Mouse (Mus musculus): Measurements from ENCODE around the gene Pik3c2g. TPM values are rescaled to one million over a fixed set of nuclear protein-coding genes. Genes with fewer than 3 reads are reported as not detected.

Gene Pik3c2g
- polyA plus RNA-seq, 1 experiment from 2014 or later, result 1.2 TPM

DNA sequence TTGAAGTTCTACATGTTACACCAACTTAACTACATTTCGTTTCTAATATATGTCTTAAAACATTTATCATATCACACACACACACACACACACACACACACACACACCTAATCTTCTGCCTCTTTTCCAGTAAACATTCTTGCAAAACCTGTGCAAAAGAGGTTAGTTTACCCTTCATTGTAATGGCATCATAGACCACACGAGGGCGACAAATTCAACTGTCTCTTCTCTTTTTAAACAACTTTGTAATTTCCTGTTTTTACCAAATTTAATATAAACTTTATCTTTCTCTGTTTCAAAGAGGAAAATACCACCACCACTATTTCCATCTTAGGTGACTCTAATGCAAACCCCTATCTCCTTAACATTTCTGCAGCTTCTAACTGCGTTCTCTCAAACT is 68.4 kb downstream of the Pik3c2g start:
- H3K36me3 ChIP-seq (ENCODE audit: control insufficient read depth, insufficient read depth, low read length), result no peaks in the 10 kb centered on the region
- no peaks in the 10 kb centered on the region for H3K27me3 ChIP-seq (ENCODE audit: control insufficient read depth, insufficient read depth, low read length)
- H3K27ac ChIP-seq (ENCODE audit: low read depth, low read length), result no peak overlapping the region
- no peak overlapping the region for H3K4me2 ChIP-seq
- H3K4me3 ChIP-seq (ENCODE audit: low read depth, low read length), result no peak overlapping the region
- no peaks in the 10 kb centered on the region for H3K4me1 ChIP-seq (ENCODE audit: control insufficient read depth, insufficient read depth, low read length)
- ATAC-seq (replicated peaks; ENCODE audit: insufficient number of reproducible peaks, low FRiP score, low TSS enrichment), result no peak
- H3K9ac ChIP-seq (ENCODE audit: low read depth, low read length), result no peak overlapping the region
- H3K9me3 ChIP-seq (replicated peaks; ENCODE audit: control insufficient read depth, low read length), result no peaks in the 10 kb centered on the region; the same call in 1 of the 2 replicates
- WGBS (ENCODE audit: insufficient replicate concordance), result 29% methylated on average over 4 of the region's 4 CpGs

GRCm38 (mm10) chr6:139662462-139662861 is 75.4 kb downstream of the Pik3c2g start:
- WGBS (ENCODE audit: insufficient replicate concordance), result 57% methylated on average over 1 of the region's 1 CpGs
- no peak overlapping the region for H3K4me3 ChIP-seq (ENCODE audit: low read depth, low read length)
- no peaks in the 10 kb centered on the region for H3K4me1 ChIP-seq (ENCODE audit: control insufficient read depth, insufficient read depth, low read length)
- H3K9ac ChIP-seq (ENCODE audit: low read depth, low read length), result no peak overlapping the region
- no peaks in the 10 kb centered on the region for H3K36me3 ChIP-seq (ENCODE audit: control insufficient read depth, insufficient read depth, low read length)
- no peak for ATAC-seq (replicated peaks; ENCODE audit: insufficient number of reproducible peaks, low FRiP score, low TSS enrichment)
- H3K4me2 ChIP-seq, result no peak overlapping the region
- H3K27ac ChIP-seq (ENCODE audit: low read depth, low read length), result no peak overlapping the region
- no peaks in the 10 kb centered on the region for H3K27me3 ChIP-seq (ENCODE audit: control insufficient read depth, insufficient read depth, low read length)
- no peaks in the 10 kb centered on the region; the same call in 1 of the 2 replicates for H3K9me3 ChIP-seq (replicated peaks; ENCODE audit: control insufficient read depth, low read length)

DNA sequence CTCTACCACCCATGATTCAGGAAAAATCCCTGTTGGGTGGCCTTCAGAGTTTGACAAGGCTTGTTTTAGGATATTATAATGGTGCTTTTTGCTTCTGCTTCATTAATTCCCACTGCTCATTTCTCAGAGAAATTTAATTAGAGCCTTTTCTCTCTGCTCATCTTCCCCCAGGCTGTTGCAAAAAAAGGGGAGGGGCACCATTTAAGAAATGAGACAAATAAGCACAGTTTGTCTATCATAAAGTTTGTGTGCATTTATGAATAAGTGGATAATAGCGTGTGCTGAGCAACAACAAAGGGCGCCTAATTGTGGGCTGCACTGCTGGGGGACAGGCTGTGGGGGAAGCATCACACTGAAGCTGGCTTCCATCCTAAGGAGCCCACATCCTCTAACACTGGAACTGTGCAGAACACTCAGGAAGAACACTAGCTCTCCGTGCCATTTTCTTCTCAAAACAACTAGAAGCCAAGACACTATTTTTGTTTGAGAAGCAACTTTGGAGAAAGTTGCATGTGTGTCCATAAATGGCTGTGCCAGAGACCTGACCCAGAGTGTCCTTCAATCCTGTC is 131.5 kb downstream of the Pik3c2g start:
- ATAC-seq (replicated peaks; ENCODE audit: insufficient number of reproducible peaks, low FRiP score, low TSS enrichment), result no peak
- WGBS (ENCODE audit: insufficient replicate concordance), result 78% methylated on average over 3 of the region's 3 CpGs
- Histone ChIP-seq H3K4me1 (ENCODE audit: control insufficient read depth, insufficient read depth, low read length) (no peaks in the 10 kb centered on the region), H3K27ac (ENCODE audit: low read depth, low read length) (no peak overlapping the region), H3K9me3 (replicated peaks; ENCODE audit: control insufficient read depth, low read length) (no peaks in the 10 kb centered on the region), H3K4me3 (ENCODE audit: low read depth, low read length) (no peak overlapping the region), H3K27me3 (ENCODE audit: control insufficient read depth, insufficient read depth, low read length) (no peaks in the 10 kb centered on the region), H3K9ac (ENCODE audit: low read depth, low read length) (no peak overlapping the region), H3K36me3 (ENCODE audit: control insufficient read depth, insufficient read depth, low read length) (no peaks in the 10 kb centered on the region), H3K4me2 (no peak overlapping the region)

DNA sequence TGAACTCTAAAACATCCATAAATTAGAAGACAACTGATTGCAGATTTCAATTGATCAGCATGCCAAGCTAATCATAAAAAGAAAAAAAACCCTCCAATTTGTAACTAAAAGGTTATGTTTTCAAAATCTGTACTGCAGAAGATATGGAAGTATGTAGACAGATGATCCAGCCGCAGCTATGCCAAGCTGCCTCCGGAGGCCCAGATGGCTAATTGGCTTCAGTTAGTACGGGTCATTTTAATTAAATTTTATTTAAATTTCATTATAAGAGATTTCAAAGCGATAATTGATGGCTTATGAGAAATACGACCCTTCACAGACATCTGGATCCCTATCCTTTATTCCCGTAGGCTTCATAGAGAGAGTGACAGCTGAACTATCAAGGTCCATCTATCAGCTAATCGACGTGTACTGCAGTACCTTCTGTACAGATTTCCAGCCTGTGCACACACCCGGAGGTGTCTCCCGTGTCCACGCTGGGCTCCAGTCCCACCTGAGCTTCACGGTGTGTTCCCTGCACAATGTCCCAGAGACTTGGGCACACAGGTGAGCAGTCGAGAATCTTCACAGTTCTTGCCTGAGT is 132.7 kb downstream of the Pik3c2g start:
- Histone ChIP-seq H3K4me3 (ENCODE audit: low read depth, low read length) (no peak overlapping the region), H3K9me3 (replicated peaks; ENCODE audit: control insufficient read depth, low read length) (no peaks in the 10 kb centered on the region), H3K4me1 (ENCODE audit: control insufficient read depth, insufficient read depth, low read length) (no peaks in the 10 kb centered on the region), H3K27ac (ENCODE audit: low read depth, low read length) (no peak overlapping the region), H3K9ac (ENCODE audit: low read depth, low read length) (no peak overlapping the region), H3K4me2 (no peak overlapping the region), H3K27me3 (ENCODE audit: control insufficient read depth, insufficient read depth, low read length) (no peaks in the 10 kb centered on the region), H3K36me3 (ENCODE audit: control insufficient read depth, insufficient read depth, low read length) (no peaks in the 10 kb centered on the region)
- WGBS (ENCODE audit: insufficient replicate concordance), result 84% methylated on average over 13 of the region's 13 CpGs
- no peak for ATAC-seq (replicated peaks; ENCODE audit: insufficient number of reproducible peaks, low FRiP score, low TSS enrichment)

DNA sequence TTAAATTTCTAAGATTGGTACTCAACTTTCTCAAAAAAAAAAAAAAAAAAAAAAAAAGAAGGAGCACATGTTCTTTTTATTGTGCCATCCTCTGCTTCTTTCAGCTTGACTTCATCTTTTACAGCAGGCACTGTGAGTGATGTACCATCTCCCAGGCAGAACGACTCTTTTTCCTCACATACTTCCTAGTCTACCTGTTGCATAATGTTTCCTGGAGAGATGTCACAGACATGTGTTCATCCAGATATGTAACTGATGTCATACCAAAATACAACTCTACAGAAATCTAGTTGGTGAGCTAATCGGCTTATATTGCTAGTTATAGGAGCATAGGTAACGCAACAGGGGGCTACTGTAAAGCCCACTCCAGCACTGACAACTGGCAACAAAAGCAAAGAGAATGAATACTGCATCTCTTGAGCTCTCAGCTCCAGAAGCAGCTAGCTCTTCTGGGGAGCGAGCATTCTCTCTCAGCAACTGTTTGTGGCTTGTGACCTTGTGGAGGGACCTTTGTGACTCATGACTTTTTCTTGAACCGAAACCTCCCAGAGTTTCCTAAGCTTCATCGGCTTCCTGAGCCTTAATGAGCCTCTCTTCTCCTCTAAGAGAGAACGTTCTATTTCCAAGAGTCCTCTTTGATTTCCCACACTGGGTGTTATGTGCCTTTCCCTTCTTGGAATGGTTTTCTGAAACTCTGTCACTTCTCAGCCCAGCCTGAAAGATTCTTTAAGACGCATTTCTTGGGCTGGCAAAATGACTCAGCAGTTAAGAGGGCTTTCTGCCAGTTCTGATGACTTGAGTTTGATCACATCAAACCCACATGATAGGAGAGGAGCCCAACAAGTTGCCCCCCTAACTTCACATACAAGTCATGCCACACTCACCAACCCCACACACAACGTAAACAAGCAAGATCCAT is 148.9 kb downstream of the Pik3c2g start:
- Histone ChIP-seq H3K9me3 (replicated peaks; ENCODE audit: control insufficient read depth, low read length) (no peaks in the 10 kb centered on the region), H3K4me2 (no peak overlapping the region), H3K9ac (ENCODE audit: low read depth, low read length) (no peak overlapping the region), H3K36me3 (ENCODE audit: control insufficient read depth, insufficient read depth, low read length) (no peaks in the 10 kb centered on the region), H3K27me3 (ENCODE audit: control insufficient read depth, insufficient read depth, low read length) (no peaks in the 10 kb centered on the region), H3K4me1 (ENCODE audit: control insufficient read depth, insufficient read depth, low read length) (no peaks in the 10 kb centered on the region), H3K4me3 (ENCODE audit: low read depth, low read length) (no peak overlapping the region), H3K27ac (ENCODE audit: low read depth, low read length) (no peak overlapping the region)
- 75% methylated on average over 9 of the region's 9 CpGs for WGBS (ENCODE audit: insufficient replicate concordance)
- no peak for ATAC-seq (replicated peaks; ENCODE audit: insufficient number of reproducible peaks, low FRiP score, low TSS enrichment)

DNA sequence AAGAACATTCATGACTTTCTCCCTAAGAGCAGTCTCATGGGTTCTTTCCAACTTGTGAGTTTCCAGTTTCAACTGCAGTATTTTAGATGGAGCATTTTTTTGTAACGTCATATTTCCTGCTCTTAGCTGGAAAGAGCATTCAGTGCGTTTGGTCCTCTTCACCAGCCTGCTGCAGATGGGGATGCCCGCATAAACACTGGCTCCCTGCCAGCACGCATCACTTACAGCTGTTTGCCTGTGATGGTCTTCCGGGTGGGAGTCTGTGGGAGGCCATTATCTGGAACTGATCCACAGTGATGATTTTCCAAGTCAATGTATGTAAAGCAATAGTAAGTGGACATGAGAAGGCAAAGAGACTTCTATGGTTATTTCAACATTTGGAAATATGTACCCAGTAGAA is 151.3 kb downstream of the Pik3c2g start:
- Histone ChIP-seq H3K4me2 (no peak overlapping the region), H3K27ac (ENCODE audit: low read depth, low read length) (no peak overlapping the region), H3K9ac (ENCODE audit: low read depth, low read length) (no peak overlapping the region), H3K4me1 (ENCODE audit: control insufficient read depth, insufficient read depth, low read length) (no peaks in the 10 kb centered on the region), H3K4me3 (ENCODE audit: low read depth, low read length) (no peak overlapping the region), H3K27me3 (ENCODE audit: control insufficient read depth, insufficient read depth, low read length) (no peaks in the 10 kb centered on the region), H3K9me3 (replicated peaks; ENCODE audit: control insufficient read depth, low read length) (no peaks in the 10 kb centered on the region), H3K36me3 (ENCODE audit: control insufficient read depth, insufficient read depth, low read length) (no peaks in the 10 kb centered on the region)
- 62% methylated on average over 5 of the region's 5 CpGs for WGBS (ENCODE audit: insufficient replicate concordance)
- no peak for ATAC-seq (replicated peaks; ENCODE audit: insufficient number of reproducible peaks, low FRiP score, low TSS enrichment)

DNA sequence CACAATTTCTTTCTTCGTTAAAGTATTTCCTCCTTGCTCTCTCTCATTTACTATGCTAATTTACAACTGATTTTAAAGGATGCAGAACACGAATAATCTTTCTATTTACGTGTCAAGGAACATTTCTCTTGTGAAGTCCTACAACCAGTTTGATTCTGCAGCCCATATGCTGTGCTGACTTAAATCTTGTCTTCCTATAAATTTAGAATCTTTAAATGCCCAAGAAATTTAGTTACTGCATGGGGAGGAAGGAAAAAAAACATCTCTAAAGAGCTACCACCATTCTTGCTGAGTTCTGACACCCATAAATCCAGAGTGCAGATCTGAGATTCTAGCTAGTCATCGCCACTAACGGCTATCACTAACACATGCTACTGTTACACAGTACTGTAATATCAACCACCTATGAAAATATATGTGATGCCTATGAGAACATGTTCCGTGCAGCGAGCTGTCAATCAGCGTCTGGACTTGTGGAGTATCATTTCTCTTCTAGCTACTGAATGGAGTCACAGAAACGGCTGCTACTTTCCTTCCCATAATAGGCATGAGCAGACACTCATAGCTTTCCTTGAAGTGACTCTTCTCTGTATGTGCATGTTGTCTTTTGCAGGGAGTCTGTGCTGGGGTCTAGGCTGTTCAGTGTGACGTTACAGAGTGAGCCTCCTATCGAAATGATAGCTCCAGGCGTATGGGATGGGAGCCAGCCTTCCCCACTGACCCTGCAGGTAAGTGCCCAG is 155.8 kb downstream of the Pik3c2g start:
- Histone ChIP-seq H3K4me3 (ENCODE audit: low read depth, low read length) (no peak overlapping the region), H3K36me3 (ENCODE audit: control insufficient read depth, insufficient read depth, low read length) (no peaks in the 10 kb centered on the region), H3K9ac (ENCODE audit: low read depth, low read length) (no peak overlapping the region), H3K9me3 (replicated peaks; ENCODE audit: control insufficient read depth, low read length) (no peaks in the 10 kb centered on the region), H3K27me3 (ENCODE audit: control insufficient read depth, insufficient read depth, low read length) (no peaks in the 10 kb centered on the region), H3K27ac (ENCODE audit: low read depth, low read length) (no peak overlapping the region), H3K4me1 (ENCODE audit: control insufficient read depth, insufficient read depth, low read length) (no peaks in the 10 kb centered on the region), H3K4me2 (no peak overlapping the region)
- 82% methylated on average over 12 of the region's 12 CpGs for WGBS (ENCODE audit: insufficient replicate concordance)
- no peak for ATAC-seq (replicated peaks; ENCODE audit: insufficient number of reproducible peaks, low FRiP score, low TSS enrichment)

- Histone ChIP-seq H3K9me3 (replicated peaks; ENCODE audit: control insufficient read depth, low read length) (no peaks in the 10 kb centered on the region), H3K4me2 (no peak overlapping the region), H3K27ac (ENCODE audit: low read depth, low read length) (no peak overlapping the region), H3K27me3 (ENCODE audit: control insufficient read depth, insufficient read depth, low read length) (no peaks in the 10 kb centered on the region), H3K36me3 (ENCODE audit: control insufficient read depth, insufficient read depth, low read length) (no peaks in the 10 kb centered on the region), H3K4me3 (ENCODE audit: low read depth, low read length) (no peak overlapping the region), H3K4me1 (ENCODE audit: control insufficient read depth, insufficient read depth, low read length) (no peaks in the 10 kb centered on the region), H3K9ac (ENCODE audit: low read depth, low read length) (no peak overlapping the region)
- WGBS (ENCODE audit: insufficient replicate concordance), result 81% methylated on average over 7 of the region's 7 CpGs
- no peak for ATAC-seq (replicated peaks; ENCODE audit: insufficient number of reproducible peaks, low FRiP score, low TSS enrichment)
These were observed 159.9 kb downstream of the Pik3c2g start for GRCm38 (mm10) chr6:139746758-139747479.
